Mouse (Mus musculus) C2C12 (cell line): ENCODE measurements around the gene Uhrf1bp1.
"Not testable (repeated sequence)": the region's sequence is repeated elsewhere in the genome, so short reads cannot be mapped to it uniquely, and the experiment has no call there.

ENCODE experiments used
- CTCF ChIP-seq: IDR thresholded peaks from one replicate; pipeline ENCODE4 v1.5.1; 2011; ENCODE audit not compliant: control insufficient read depth, insufficient read depth, insufficient read length
- FOSL1 ChIP-seq: IDR thresholded peaks from one replicate; pipeline ENCODE4 v1.8.0; 2011; ENCODE audit warnings: mild to moderate bottlenecking, low read length; ENCODE audit not compliant: poor library complexity, insufficient read depth, severe bottlenecking
- MAX ChIP-seq: IDR thresholded peaks from one replicate; pipeline ENCODE4 v1.6.1; 2011; ENCODE audit warnings: mild to moderate bottlenecking, control low read depth

DNA sequence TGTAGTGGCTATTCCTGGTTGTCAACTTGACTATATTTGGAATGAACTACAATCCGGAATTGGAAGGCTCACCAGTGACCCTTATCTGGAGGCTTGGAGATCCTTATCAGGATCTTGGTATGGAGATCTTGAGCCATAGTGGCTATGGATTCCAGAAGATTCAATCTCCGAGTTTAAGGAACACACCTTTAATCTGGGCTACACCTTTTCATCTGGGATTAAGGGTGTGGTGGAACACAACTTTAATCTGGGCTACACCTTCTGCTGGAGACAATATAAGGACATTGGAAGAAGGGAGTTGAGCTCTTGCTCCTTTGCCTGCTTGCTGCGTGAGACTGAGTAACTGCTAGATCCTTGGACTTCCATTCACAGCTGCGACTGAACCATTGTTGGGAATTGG lies 18.4 kb upstream of the Uhrf1bp1 start, which contains the start of gene Snrpc:
- not testable (repeated sequence) for TF ChIP-seq CTCF, FOSL1, MAX
